Mouse (Mus musculus): ENCODE measurements around the gene Nlgn2. TPM values are rescaled to one million over a fixed set of nuclear protein-coding genes. Genes with fewer than 3 reads are reported as not detected.

Nlgn2 gene
- total and polyA plus RNA-seq, 3 experiments, result 20.3 to 43.3 (median 29.8) TPM

GRCm38 (mm10) chr11:69880853-69881603 lies 43.4 kb upstream of the Nlgn2 start, which contains the start of gene Kctd11:
TSS of gene Kctd11 (minus strand) at chr11:69881406.
- Histone ChIP-seq H3K4me1 (ENCODE audit: control insufficient read depth in 1 of 2, insufficient read depth in 2 of 2, low read length in 2 of 2) (peaks cover 14 to 61% of the 10 kb centered on the region in 2 experiments), H3K9ac (ENCODE audit: control insufficient read depth, low read depth, low read length, poor library complexity, severe bottlenecking) (0 out of 2 replicates have a peak within 1 kb of the TSS, but pooled peaks have one; percentile 10), H3K27ac (ENCODE audit: control insufficient read depth, low read depth, low read length) (no peak within 1 kb of the TSS), H3K9me3 (replicated peaks; ENCODE audit: insufficient read depth, low read length) (no peaks in the 10 kb centered on the region), H3K79me2 (ENCODE audit: control insufficient read depth, insufficient read depth, low read length, poor library complexity) (no peaks in the 10 kb centered on the region), H3K36me3 (ENCODE audit: control insufficient read depth in 1 of 2, insufficient read depth in 2 of 2, low read length in 2 of 2) (peaks cover 0 to 37% of the 10 kb centered on the region in 2 experiments; a peak in 2 of 4 replicates), H3K4me3 (ENCODE audit: control insufficient read depth in 1 of 2, insufficient read depth in 1 of 2, low read depth in 2 of 2, low read length in 2 of 2) (peak within 1 kb of the TSS in 1 of 2 experiments; percentile 30; a peak in 2 of 4 replicates), H3K27me3 (ENCODE audit: control insufficient read depth in 1 of 2, insufficient read depth in 2 of 2, low read length in 2 of 2) (no peaks in the 10 kb centered on the region)
- peak; percentile 51 for DNase-seq (ENCODE audit: low read depth, low spot score)
- TF ChIP-seq NRF1 (IDR thresholded peaks at IDR 0.05; ENCODE audit: insufficient read depth, low read depth, low read length, poor library complexity, severe bottlenecking), result no peak
- no peak for TF ChIP-seq BHLHE40 (IDR thresholded peaks at IDR 0.05; ENCODE audit: borderline replicate concordance, low read depth, low read length)
- no peak; a peak in 1 of 4 replicates for TF ChIP-seq POLR2A (IDR thresholded peaks at IDR 0.05; ENCODE audit: control insufficient read depth in 1 of 2, insufficient read depth in 1 of 2, low read depth in 1 of 2, low read length in 2 of 2, poor library complexity in 1 of 2)
- TF ChIP-seq SIN3A (IDR thresholded peaks at IDR 0.05; ENCODE audit: low read length), result 0 out of 2 replicates have a peak, but pooled peaks have one; percentile 18
- no peak for TF ChIP-seq CHD2 (IDR thresholded peaks at IDR 0.05; ENCODE audit: low read length)
- TF ChIP-seq RAD21 (IDR thresholded peaks at IDR 0.05; ENCODE audit: low read depth, low read length), result no peak
- TF ChIP-seq ELF1 (IDR thresholded peaks at IDR 0.05; ENCODE audit: low read depth, low read length), result no peak
- no peak for TF ChIP-seq USF2 (IDR thresholded peaks at IDR 0.05; ENCODE audit: borderline replicate concordance in 1 of 2, insufficient read depth in 1 of 2, low read depth in 1 of 2, low read length in 2 of 2)
- TF ChIP-seq RCOR1 (IDR thresholded peaks at IDR 0.05; ENCODE audit: low read depth, low read length), result no peak
- TF ChIP-seq POLR2AphosphoS5 (IDR thresholded peaks at IDR 0.05; ENCODE audit: borderline replicate concordance, low read depth, low read length), result no peak
- TF ChIP-seq MAFK (IDR thresholded peaks at IDR 0.05; ENCODE audit: borderline replicate concordance, low read depth, low read length), result no peak
- no peak for TF ChIP-seq ZKSCAN1 (IDR thresholded peaks at IDR 0.05; ENCODE audit: low read depth, low read length)
- no peak for TF ChIP-seq UBTF (IDR thresholded peaks at IDR 0.05; ENCODE audit: borderline replicate concordance, insufficient read depth, low read depth, low read length)
- peak; percentile 24; the same call in 1 of the 2 replicates for TF ChIP-seq MAZ (IDR thresholded peaks at IDR 0.05; ENCODE audit: low read depth, low read length)
- no peak for TF ChIP-seq ZMIZ1 (IDR thresholded peaks at IDR 0.05; ENCODE audit: low read depth, low read length)
- TF ChIP-seq GATA1 (IDR thresholded peaks at IDR 0.05; ENCODE audit: low read depth, low read length), result no peak
- 0 out of 2 replicates have a peak, but pooled peaks have one; percentile 21 for TF ChIP-seq MAX (IDR thresholded peaks at IDR 0.05; ENCODE audit: low read length)
- TF ChIP-seq POLR2AphosphoS2 (IDR thresholded peaks at IDR 0.05; ENCODE audit: low read length), result no peak
- TF ChIP-seq MYB (IDR thresholded peaks at IDR 0.05; ENCODE audit: low read depth, low read length), result no peak
- TF ChIP-seq USF1 (IDR thresholded peaks at IDR 0.05; ENCODE audit: low read depth, low read length), result no peak
- TF ChIP-seq GABPA (IDR thresholded peaks at IDR 0.05; ENCODE audit: low read depth, low read length), result no peak
- no peak for TF ChIP-seq TCF12 (IDR thresholded peaks at IDR 0.05; ENCODE audit: low read depth, low read length)
- TF ChIP-seq SMC3 (IDR thresholded peaks at IDR 0.05; ENCODE audit: low read depth, low read length), result 0 out of 2 replicates have a peak, but pooled peaks have one; percentile 20
- TF ChIP-seq KAT2A (conservative IDR thresholded peaks at IDR 0.05; ENCODE audit: low read depth, low read length), result no peak
- no peak for TF ChIP-seq CHD1 (IDR thresholded peaks at IDR 0.05; ENCODE audit: low read depth, low read length)
- no peak for TF ChIP-seq MYC (IDR thresholded peaks at IDR 0.05; ENCODE audit: low read depth, low read length)
- no peak for TF ChIP-seq ETS1 (IDR thresholded peaks at IDR 0.05; ENCODE audit: low read depth, low read length)
- TF ChIP-seq EP300 (IDR thresholded peaks at IDR 0.05; ENCODE audit: low read depth in 1 of 2, low read length in 2 of 2), result no peak
- TF ChIP-seq HCFC1 (IDR thresholded peaks at IDR 0.05; ENCODE audit: low read depth, low read length), result no peak
- TF ChIP-seq TBP (IDR thresholded peaks at IDR 0.05; ENCODE audit: low read depth, low read length), result no peak
- no peak for TF ChIP-seq MEF2A (IDR thresholded peaks at IDR 0.05; ENCODE audit: extremely low read depth, insufficient replicate concordance, low read depth, low read length, poor library complexity, severe bottlenecking)
- no peak for TF ChIP-seq ZNF384 (IDR thresholded peaks at IDR 0.05; ENCODE audit: low read depth, low read length)
- peak in 2 of 3 experiments; percentile 13 to 22; a peak in 2 of 6 replicates for TF ChIP-seq CTCF (IDR thresholded peaks at IDR 0.05 in 2 of 3, conservative IDR thresholded peaks at IDR 0.05 in 1 of 3; ENCODE audit: control insufficient read depth in 1 of 3, insufficient read depth in 1 of 3, low read depth in 2 of 3, low read length in 3 of 3, poor library complexity in 1 of 3, severe bottlenecking in 1 of 3)
- no peak for TF ChIP-seq NELFE (IDR thresholded peaks at IDR 0.05; ENCODE audit: low read depth, low read length)
- no peak for TF ChIP-seq ZC3H11A (IDR thresholded peaks at IDR 0.05; ENCODE audit: low read depth, low read length)
- no peak for TF ChIP-seq JUND (IDR thresholded peaks at IDR 0.05; ENCODE audit: low read depth, low read length)
